Comparison of ENCODE assay signal across 10 mouse cellular contexts in the genomic region with DNA sequence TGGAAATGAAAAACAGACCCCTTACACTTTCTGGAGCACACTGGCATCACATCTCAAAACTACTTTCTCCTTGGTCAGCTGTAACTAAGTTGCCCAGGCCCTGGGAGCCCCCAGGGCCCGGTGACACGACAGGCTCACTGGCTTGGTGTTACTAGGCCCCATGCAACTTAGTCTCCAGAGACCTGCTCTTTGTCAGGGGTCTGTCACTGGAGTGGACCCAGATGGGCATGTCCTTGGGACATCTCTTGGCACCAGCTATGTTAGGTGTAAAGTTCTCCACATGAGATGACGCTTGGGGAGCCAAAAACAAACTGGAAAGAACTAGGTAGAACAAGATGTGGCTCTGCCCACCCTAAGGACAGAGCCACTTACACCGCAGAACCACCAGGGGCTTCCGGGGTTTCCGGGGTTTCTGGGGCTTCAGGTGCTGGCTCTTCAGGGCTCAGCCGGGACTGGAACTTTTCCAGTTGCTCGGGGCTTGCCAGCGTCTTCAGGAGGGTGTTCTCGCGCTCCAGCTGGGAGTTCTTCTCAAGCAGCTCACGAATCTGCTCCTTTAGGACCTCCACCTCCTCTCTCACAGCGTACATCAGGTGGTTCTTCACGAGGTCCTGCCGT. TPM values are rescaled to one million over a fixed set of nuclear protein-coding genes. Genes with fewer than 3 reads are reported as not detected.
A peak's percentile ranks its signal among the peaks of the same experiment; 100 is the strongest.
DNase-seq lines count a peak whose midpoint lies in the region; ATAC-seq and TF ChIP-seq lines count a peak whose summit lies in the region.
"Had no signal": no experiment of that assay in that cellular context is flagged by ENCODE, and none has a peak within 500 bp of the region (broad histone marks: within the 10 kb centered on the region; RNA-seq: fewer than 3 reads in every experiment).

No protein-coding gene starts in this region.

- TF ChIP-seq CTCF in bone marrow macrophage, adult 2 months (IDR thresholded peaks at IDR 0.05; ENCODE audit: low read depth, low read length): no peak

- DNase-seq in CD4-positive, CD25-positive, alpha-beta regulatory T cell, adult 2 months (ENCODE audit: low read depth, low spot score): peak; percentile 62
- peak; percentile 68 for DNase-seq in naive thymus-derived CD4-positive, alpha-beta T cell, adult 2 months (ENCODE audit: low read depth)
- DNase-seq in right cerebral cortex, adult 2 months (ENCODE audit: low spot score in 2 of 2): no peak
- DNase-seq in gastrocnemius, postnatal 25 days: no peak
- DNase-seq: kidney, adult 18-20 months had no signal

- no peaks in the 10 kb centered on the region for H3K9me3 ChIP-seq in hindbrain, embryonic 13.5 days
- H3K9me3 ChIP-seq in hindbrain, embryonic 16.5 days (ENCODE audit: control insufficient read depth, low read length): no peaks in the 10 kb centered on the region
- H3K9me3 ChIP-seq in forebrain, embryonic 13.5 days (replicated peaks): no peaks in the 10 kb centered on the region
- H3K9me3 ChIP-seq: midbrain, embryonic 10.5 days had no signal

- no peak for TF ChIP-seq POLR2A in bone marrow macrophage, adult 2 months (IDR thresholded peaks at IDR 0.05; ENCODE audit: borderline replicate concordance, low read depth, low read length)

- no peak overlapping the region for H3K9ac ChIP-seq in hindbrain, embryonic 13.5 days
- H3K9ac ChIP-seq in hindbrain, embryonic 16.5 days (ENCODE audit: low read depth, low read length): no peak overlapping the region
- H3K9ac ChIP-seq in forebrain, embryonic 13.5 days: no peak overlapping the region

- 86% methylated on average over 15 of the region's 15 CpGs for WGBS in hindbrain, embryonic 13.5 days
- 84% methylated on average over 15 of the region's 15 CpGs for WGBS in hindbrain, embryonic 16.5 days
- WGBS in forebrain, embryonic 13.5 days: 90% methylated on average over 15 of the region's 15 CpGs

- peaks cover 17% of the 10 kb centered on the region for H3K4me1 ChIP-seq in hindbrain, embryonic 13.5 days (replicated peaks)
- H3K4me1 ChIP-seq in hindbrain, embryonic 16.5 days (ENCODE audit: control insufficient read depth, insufficient read depth, low read depth, low read length): peaks cover 3% of the 10 kb centered on the region; the same call in 1 of the 2 replicates
- H3K4me1 ChIP-seq in bone marrow macrophage, adult 2 months (ENCODE audit: control insufficient read depth, insufficient read depth, low read length): peaks cover 27% of the 10 kb centered on the region
- H3K4me1 ChIP-seq in forebrain, embryonic 13.5 days: 0 out of 2 replicates have a peak, but pooled peaks cover 6% of the 10 kb centered on the region

- no peak overlapping the region for H3K27ac ChIP-seq in hindbrain, embryonic 13.5 days
- H3K27ac ChIP-seq in hindbrain, embryonic 16.5 days (ENCODE audit: low read depth, low read length): no peak overlapping the region
- H3K27ac ChIP-seq in bone marrow macrophage, adult 2 months (ENCODE audit: insufficient read depth, low read depth, low read length): no peak overlapping the region
- H3K27ac ChIP-seq in forebrain, embryonic 13.5 days: no peak overlapping the region

- H3K4me2 ChIP-seq in hindbrain, embryonic 13.5 days: peak overlapping the region; percentile 62
- H3K4me2 ChIP-seq in hindbrain, embryonic 16.5 days (ENCODE audit: low read length): no peak overlapping the region
- no peak overlapping the region for H3K4me2 ChIP-seq in forebrain, embryonic 13.5 days

- no peak for ATAC-seq in hindbrain, embryonic 13.5 days (ENCODE audit: low FRiP score)
- ATAC-seq in hindbrain, embryonic 16.5 days: no peak
- ATAC-seq in forebrain, embryonic 13.5 days: no peak

- H3K27me3 ChIP-seq in hindbrain, embryonic 13.5 days: peaks cover 70% of the 10 kb centered on the region
- peaks cover 2% of the 10 kb centered on the region; the same call in 1 of the 2 replicates for H3K27me3 ChIP-seq in hindbrain, embryonic 16.5 days (replicated peaks; ENCODE audit: control insufficient read depth, insufficient read depth, low read length)
- peaks cover 24% of the 10 kb centered on the region; the same call in 1 of the 2 replicates for H3K27me3 ChIP-seq in forebrain, embryonic 13.5 days

- no peak overlapping the region for H3K4me3 ChIP-seq in hindbrain, embryonic 13.5 days
- H3K4me3 ChIP-seq in hindbrain, embryonic 16.5 days (ENCODE audit: low read length): no peak overlapping the region
- H3K4me3 ChIP-seq in bone marrow macrophage, adult 2 months (ENCODE audit: insufficient read depth, low read length): peak overlapping the region; percentile 83
- no peak overlapping the region for H3K4me3 ChIP-seq in forebrain, embryonic 13.5 days

- H3K36me3 ChIP-seq in hindbrain, embryonic 13.5 days: no peaks in the 10 kb centered on the region
- H3K36me3 ChIP-seq in hindbrain, embryonic 16.5 days (ENCODE audit: control insufficient read depth, insufficient read depth, low read length): no peaks in the 10 kb centered on the region
- no peaks in the 10 kb centered on the region for H3K36me3 ChIP-seq in forebrain, embryonic 13.5 days (ENCODE audit: poor library complexity, severe bottlenecking)

RNA-seq across cellular contexts. Expression of a gene that starts 59.9 kb away (rescaled TPM):
- polyA plus RNA-seq in hindbrain, embryonic 13.5 days (2015; fragmentation: Nextera tagmentation; extraction: Ambion mirVana): 121 and 127 TPM in 2 replicates
- 135 and 147 TPM in 2 replicates for polyA plus RNA-seq in hindbrain, embryonic 16.5 days (2015; fragmentation: Nextera tagmentation; extraction: Ambion mirVana)
- polyA plus RNA-seq in bone marrow macrophage, adult 2 months (2012; ENCODE audit: insufficient read depth, insufficient read length, missing spikeins): 118 and 121 TPM in 2 replicates
- polyA plus RNA-seq in forebrain, embryonic 13.5 days (2015; fragmentation: Nextera tagmentation; extraction: Ambion mirVana): 84.3 and 96.1 TPM in 2 replicates
- 100 to 1,000 TPM; 165 to 246 TPM for total RNA-seq in gastrocnemius, postnatal 25 days (2021)

Comparison
In these comparisons a context has a peak if more than half of its experiments do, and no peak if none do; other contexts are left out.
1. DNase-seq: peak in CD4-positive, CD25-positive, alpha-beta regulatory T cell, adult 2 months (single experiment) and naive thymus-derived CD4-positive, alpha-beta T cell, adult 2 months (single experiment); none in right cerebral cortex, adult 2 months (0 of 2) and gastrocnemius, postnatal 25 days (single experiment).